Mouse (Mus musculus): ENCODE measurements around the gene Adgrl1.

DNA sequence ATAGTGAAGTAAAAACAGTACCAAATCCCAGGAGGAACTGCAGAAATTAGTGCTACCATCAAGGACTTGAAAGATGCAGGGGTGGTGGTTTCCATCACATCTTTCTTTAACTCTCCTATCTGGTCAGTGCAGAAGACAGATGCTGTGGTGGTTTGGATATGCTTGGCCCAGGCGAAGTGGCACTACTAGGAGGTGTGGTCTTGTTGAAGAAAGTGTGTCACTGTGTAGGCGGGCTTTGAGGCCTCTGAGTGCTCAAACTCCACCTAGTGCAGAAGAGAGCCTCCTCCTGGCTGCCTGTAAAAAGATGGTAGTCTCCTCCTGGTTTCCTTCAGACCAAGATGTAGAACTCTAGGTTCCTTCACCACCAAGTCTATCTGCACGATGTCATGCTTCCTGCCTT is 45.6 kb downstream of the Adgrl1 start:
- TF ChIP-seq POLR2A (IDR thresholded peaks at IDR 0.05; ENCODE audit: borderline replicate concordance, extremely low read depth, low read depth, low read length) (no peak), CTCF (IDR thresholded peaks at IDR 0.05; ENCODE audit: insufficient read depth, low read length) (no peak)
